Mouse (Mus musculus): Measurements from ENCODE around the gene Golga3.

GRCm38 (mm10) chr5:110139325-110139724 is 37.2 kb upstream of the Golga3 start:
- TF ChIP-seq CTCF (IDR thresholded peaks at IDR 0.05; ENCODE audit: low read depth, low read length) = no peak
- no peak for TF ChIP-seq GATA1 (IDR thresholded peaks at IDR 0.05; ENCODE audit: borderline replicate concordance, low read length)
- no peak for TF ChIP-seq POLR2AphosphoS5 (IDR thresholded peaks at IDR 0.05; ENCODE audit: insufficient replicate concordance, low read depth, low read length)
- no peak for TF ChIP-seq GATA2 (IDR thresholded peaks at IDR 0.05; ENCODE audit: borderline replicate concordance, low read depth, low read length)
- TF ChIP-seq TAL1 (conservative IDR thresholded peaks at IDR 0.05; ENCODE audit: low read depth, low read length) = no peak

Data from G1E (cell line).